Mouse (Mus musculus): ENCODE data around the gene Wbp4. TPM values are rescaled to one million over a fixed set of nuclear protein-coding genes. Genes with fewer than 3 reads are reported as not detected.

Wbp4 gene
- total and polyA plus RNA-seq, 3 experiments: 31.3 to 68.5 (median 36.2) TPM

DNA sequence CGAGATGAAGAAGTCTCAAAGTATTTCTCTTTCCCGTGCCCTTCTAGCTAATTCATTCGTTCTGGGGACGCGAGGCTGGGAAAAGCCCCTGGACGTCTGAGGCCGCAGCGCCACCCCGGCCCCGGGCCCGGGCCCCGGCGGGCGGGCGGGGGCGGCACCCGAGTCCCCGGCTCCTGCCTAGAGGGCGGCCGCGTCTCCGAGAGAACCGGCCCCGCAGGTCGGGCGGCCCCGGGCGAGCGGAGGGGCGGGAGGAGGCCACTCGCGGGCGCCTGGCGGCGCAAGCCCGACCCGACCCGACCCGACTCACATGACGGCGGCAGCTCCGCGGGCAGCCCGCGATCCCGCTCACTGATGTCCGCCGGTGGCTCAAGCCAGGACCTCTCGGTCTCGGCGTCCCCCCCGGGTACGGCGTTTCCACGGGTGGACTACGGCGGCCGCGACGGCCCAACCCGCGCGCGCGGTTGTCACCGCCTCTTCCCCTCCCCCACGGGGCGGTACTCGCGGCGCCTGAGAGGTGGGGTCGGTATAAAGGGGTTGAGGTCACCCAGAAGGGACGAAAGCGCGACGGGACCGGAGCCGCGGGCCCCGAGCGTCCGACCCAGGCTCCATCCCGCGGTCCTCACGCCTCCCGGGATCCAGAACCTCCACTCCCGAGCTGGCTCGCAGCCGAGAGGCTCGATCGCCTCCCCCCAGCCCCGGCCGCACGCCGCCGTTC lies 539 bp downstream of the Wbp4 start, which contains the start of gene Elf1:
Gene Elf1, plus strand, starts transcription at position 571 of the 715 bp plus-strand sequence.
- Histone ChIP-seq H3K4me1 (ENCODE audit: control insufficient read depth in 1 of 2, insufficient read depth in 2 of 2) (peaks cover 6 to 21% of the 10 kb centered on the region in 2 experiments), H3K4me3 (replicated peaks in 1 of 3; ENCODE audit: low read depth in 2 of 3, low read length in 2 of 3, poor library complexity in 1 of 3) (peak within 1 kb of the TSS; percentile 83 to 95 (median 86)), H3K27ac (ENCODE audit: insufficient read depth, low read depth) (peak within 1 kb of the TSS; percentile 86), H3K79me2 (replicated peaks; ENCODE audit: control insufficient read depth, extremely low read depth, insufficient read depth, poor library complexity, severe bottlenecking) (peaks cover 12% of the 10 kb centered on the region), H3K36me3 (replicated peaks in 1 of 2; ENCODE audit: control insufficient read depth in 1 of 2, insufficient read depth in 1 of 2, low read length in 1 of 2) (peaks cover 10 to 23% of the 10 kb centered on the region in 2 experiments), H3K27me3 (replicated peaks) (no peaks in the 10 kb centered on the region), H3K9me3 (replicated peaks; ENCODE audit: low read length) (no peaks in the 10 kb centered on the region), H3K9ac (ENCODE audit: insufficient read depth, low read depth) (peak within 1 kb of the TSS; percentile 87), H3K4me2 (ENCODE audit: insufficient read depth, low read depth, poor library complexity, severe bottlenecking) (peak within 1 kb of the TSS; percentile 62; the same call in 1 of the 2 replicates)
- TF ChIP-seq MXI1 (IDR thresholded peaks at IDR 0.05; ENCODE audit: low read depth, low read length) (peak; percentile 28; the same call in 1 of the 2 replicates), MYC (IDR thresholded peaks at IDR 0.05; ENCODE audit: low read depth, low read length) (no peak), TCF12 (IDR thresholded peaks at IDR 0.05; ENCODE audit: low read depth, low read length) (peak; percentile 82), PAX5 (IDR thresholded peaks at IDR 0.05; ENCODE audit: low read length) (no peak), EP300 (IDR thresholded peaks at IDR 0.05; ENCODE audit: low read length) (no peak), USF2 (conservative IDR thresholded peaks at IDR 0.05; ENCODE audit: low read depth, low read length) (no peak), ZMIZ1 (IDR thresholded peaks at IDR 0.05; ENCODE audit: low read depth, low read length) (peak; percentile 94), ELF1 (IDR thresholded peaks at IDR 0.05; ENCODE audit: low read depth, low read length) (peak; percentile 19; the same call in 1 of the 2 replicates), GABPA (IDR thresholded peaks at IDR 0.05; ENCODE audit: insufficient replicate concordance, low read depth, low read length) (no peak), JUND (conservative IDR thresholded peaks at IDR 0.05; ENCODE audit: low read depth, low read length) (no peak), E2F4 (IDR thresholded peaks at IDR 0.05; ENCODE audit: insufficient replicate concordance, low read depth, low read length) (no peak), SIN3A (IDR thresholded peaks at IDR 0.05; ENCODE audit: low read length) (peak; percentile 74), POLR2AphosphoS2 (IDR thresholded peaks at IDR 0.05; ENCODE audit: low read depth, low read length) (peak; percentile 61; the same call in 1 of the 2 replicates), JUN (IDR thresholded peaks at IDR 0.05; ENCODE audit: insufficient read depth, low read depth, low read length) (no peak), ETS1 (conservative IDR thresholded peaks at IDR 0.05; ENCODE audit: low read depth, low read length) (no peak; the same call in 1 of the 2 replicates), CHD1 (IDR thresholded peaks at IDR 0.05; ENCODE audit: low read depth, low read length) (no peak), TBP (conservative IDR thresholded peaks at IDR 0.05; ENCODE audit: low read depth, low read length) (peak; percentile 87; the same call in 1 of the 2 replicates), USF1 (IDR thresholded peaks at IDR 0.05; ENCODE audit: low read depth, low read length) (no peak), MAFK (IDR thresholded peaks at IDR 0.05; ENCODE audit: insufficient replicate concordance, low read length) (no peak), BHLHE40 (IDR thresholded peaks at IDR 0.05; ENCODE audit: low read depth, low read length) (no peak), NRF1 (IDR thresholded peaks at IDR 0.05; ENCODE audit: low read depth, low read length) (no peak), NELFE (IDR thresholded peaks at IDR 0.05; ENCODE audit: low read depth, low read length) (peak; percentile 94), POLR2A (IDR thresholded peaks at IDR 0.05; ENCODE audit: low read depth, low read length) (peak; percentile 97), MAX (IDR thresholded peaks at IDR 0.05; ENCODE audit: low read length) (no peak), KAT2A (IDR thresholded peaks at IDR 0.05; ENCODE audit: insufficient replicate concordance, low read length) (no peak), ZKSCAN1 (IDR thresholded peaks at IDR 0.05; ENCODE audit: borderline replicate concordance, low read depth, low read length) (no peak), UBTF (IDR thresholded peaks at IDR 0.05; ENCODE audit: low read depth, low read length) (peak; percentile 100), MAZ (IDR thresholded peaks at IDR 0.05; ENCODE audit: low read depth, low read length) (peak; percentile 62; the same call in 1 of the 2 replicates), ZC3H11A (IDR thresholded peaks at IDR 0.05; ENCODE audit: low read depth, low read length) (no peak), RAD21 (IDR thresholded peaks at IDR 0.05; ENCODE audit: low read depth, low read length) (no peak), CTCF (conservative IDR thresholded peaks at IDR 0.05 in 1 of 2, IDR thresholded peaks at IDR 0.05 in 1 of 2; ENCODE audit: low read depth in 2 of 2, low read length in 2 of 2) (0 out of 4 replicates have a peak, but pooled peaks of 1 of the 2 experiments have one; percentile 1), IRF4 (IDR thresholded peaks at IDR 0.05; ENCODE audit: low read depth, low read length) (peak; percentile 49), MEF2A (IDR thresholded peaks at IDR 0.05; ENCODE audit: borderline replicate concordance, low read depth, low read length) (no peak; the same call in 1 of the 2 replicates), SMC3 (IDR thresholded peaks at IDR 0.05; ENCODE audit: low read depth, low read length) (no peak), RCOR1 (conservative IDR thresholded peaks at IDR 0.05; ENCODE audit: low read depth, low read length) (no peak), HCFC1 (IDR thresholded peaks at IDR 0.05; ENCODE audit: low read depth, low read length) (peak; percentile 77), ZNF384 (IDR thresholded peaks at IDR 0.05; ENCODE audit: low read depth, low read length) (no peak), CHD2 (IDR thresholded peaks at IDR 0.05; ENCODE audit: low read length) (peak; percentile 85)
- DNase-seq (ENCODE audit: extremely low read depth): peak; percentile 79
- in situ Hi-C loops (cut with MboI; ENCODE audit: low pct_ligation_motif_present, low pct_unique_long_range_greater_than_20kb, low sequenced_read_pairs) (no loop called here), dilution Hi-C loops (cut with MboI; ENCODE audit: extremely low pct_ligation_motif_present, extremely low pct_unique_long_range_greater_than_20kb, low sequenced_read_pairs) (no loop called here)

Data from CH12.LX (cell line).